Mouse (Mus musculus) inflammation-experienced regulatory T-cells, adult 6 months (primary cell): ENCODE data around the gene Olfr39. TPM values are rescaled to one million over a fixed set of nuclear protein-coding genes. Genes with fewer than 3 reads are reported as not detected.
"Not testable (repeated sequence)": the region's sequence is repeated elsewhere in the genome, so short reads cannot be mapped to it uniquely, and the experiment has no call there.

Experiments
- ATAC-seq: one replicate; pipeline ENCODE4 v1.8.0; 2017
- polyA plus RNA-seq, 3 experiments: library from polyadenylated mRNA; unstranded; fragments of 100-300 nt; shearing (Covaris generic); gene quantifications; one replicate each; pipeline ENCODE4 v1.2.1; 2017

The Olfr39 gene
- polyA plus RNA-seq: not detected

DNA sequence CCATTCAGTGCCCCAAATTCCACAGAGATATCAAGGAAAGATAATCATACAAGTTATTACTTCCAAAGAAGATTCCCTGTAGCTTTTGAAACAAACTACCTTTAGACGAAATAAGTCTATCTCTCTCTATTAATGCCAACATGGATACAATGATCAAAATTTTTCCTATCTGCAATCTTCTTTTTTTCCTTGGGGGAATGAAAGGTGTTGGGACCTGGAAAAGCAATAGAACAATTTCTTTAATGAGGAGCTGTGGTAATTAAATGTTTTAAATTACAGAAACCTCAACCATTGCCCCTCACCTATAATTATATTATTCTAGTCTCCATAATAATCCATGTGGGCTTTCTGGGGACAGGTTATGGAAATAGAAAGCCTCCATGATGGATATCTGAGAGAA, at the start of gene Olfr39:
TSS of gene Olfr39 (plus strand) at position 301 of the 400 bp plus-strand sequence.
- ATAC-seq: no peak

DNA sequence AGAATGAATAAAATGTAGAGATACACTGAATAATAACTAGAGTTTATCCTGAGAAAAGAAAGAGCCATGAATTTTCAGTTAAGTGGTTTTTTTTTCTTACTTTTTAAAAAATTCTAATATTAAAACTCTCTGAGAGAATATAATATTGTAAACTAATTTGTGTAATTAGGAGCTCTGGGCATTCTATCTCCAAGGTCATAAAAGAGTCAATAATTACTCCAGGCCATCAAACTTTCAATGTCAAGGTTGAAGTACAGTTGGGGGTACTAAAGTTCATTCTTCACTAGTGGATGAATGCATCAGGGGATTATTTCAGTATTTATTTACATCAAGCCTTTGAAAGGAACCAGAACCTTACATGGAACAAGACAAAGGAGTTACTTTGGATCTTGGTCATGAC, 45.3 kb upstream of the Olfr39 start, which contains the start of gene Olfr872:
TSS of gene Olfr872 (plus strand) at position 301 of the 400 bp plus-strand sequence.
- no peak for ATAC-seq

- no peak for ATAC-seq
Observed at GRCm38 (mm10) chr9:20237378-20237777, 44.8 kb upstream of the Olfr39 start.

DNA sequence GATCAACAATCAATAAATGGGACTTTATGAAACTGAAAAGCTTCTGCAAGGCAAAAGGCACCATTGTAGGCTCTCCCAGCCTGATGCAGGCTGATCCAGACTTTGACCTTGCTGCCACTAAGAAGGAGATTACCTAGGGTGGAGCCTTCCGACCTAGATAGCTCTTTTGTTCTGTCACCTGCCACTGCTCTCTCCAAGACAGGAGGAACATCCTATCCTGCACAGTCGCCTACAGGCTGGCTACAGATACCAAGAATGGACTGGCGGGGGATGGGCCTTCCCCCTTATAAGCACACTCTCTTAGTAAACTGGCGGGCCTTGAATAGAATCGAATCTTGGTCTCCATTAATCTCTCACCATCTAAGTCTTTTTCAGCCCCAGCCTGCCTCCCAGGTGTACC, 13.4 kb downstream of the Olfr39 start:
- not testable (repeated sequence) for ATAC-seq

DNA sequence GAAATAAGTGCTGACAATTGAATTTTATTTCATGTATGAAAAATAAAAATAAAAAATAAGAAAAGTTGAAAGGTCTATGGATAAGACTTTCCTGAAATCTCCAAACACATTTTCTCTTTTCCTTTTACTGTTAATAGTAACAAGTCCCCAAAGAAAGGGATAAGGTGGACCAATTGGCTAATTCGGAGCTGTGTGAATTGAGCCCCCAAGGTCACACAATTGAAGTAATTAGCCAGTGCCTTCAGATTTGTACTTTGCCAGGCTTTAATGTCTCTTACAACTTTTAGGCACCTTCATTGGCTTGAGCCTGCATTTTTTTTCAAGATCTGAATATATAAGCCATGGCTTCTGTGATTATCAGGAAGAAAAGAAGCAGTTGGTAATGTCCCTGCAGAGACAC, 16.1 kb downstream of the Olfr39 start, which contains the start of gene Olfr873:
TSS of gene Olfr873 (plus strand) at position 301 of the 400 bp plus-strand sequence.
- no peak for ATAC-seq

DNA sequence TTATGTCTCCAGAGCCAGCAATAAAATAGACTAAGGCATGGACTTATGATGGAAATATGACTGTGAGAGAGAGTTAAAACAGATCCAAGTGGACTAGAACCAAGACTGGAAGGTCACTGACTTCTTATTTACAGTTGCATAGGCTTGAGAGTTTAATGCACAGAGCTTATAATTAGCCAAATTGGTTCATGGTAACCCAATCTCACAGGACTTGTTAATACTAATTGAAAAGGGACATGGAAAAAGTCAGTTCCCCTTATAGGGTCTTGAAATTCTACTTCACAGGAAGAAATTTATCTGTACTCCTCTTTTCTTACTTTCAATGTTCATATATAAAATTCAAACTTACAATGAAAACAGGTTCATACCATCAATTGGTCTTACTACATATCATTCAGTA, 53.8 kb downstream of the Olfr39 start, which contains the start of gene Olfr18:
TSS of gene Olfr18 (minus strand) at position 101 of the 400 bp plus-strand sequence.
- no peak for ATAC-seq

Other genes with a start within 250 kb of the Olfr39 start
- not detected for gene Olfr867, start 224.8 kb upstream of the Olfr39 start, polyA plus RNA-seq
- not detected for gene Olfr868, start 183.7 kb upstream of the Olfr39 start, polyA plus RNA-seq
- not detected for gene Olfr869, start 153.3 kb upstream of the Olfr39 start, polyA plus RNA-seq
- gene Olfr870, start 108.3 kb upstream of the Olfr39 start, polyA plus RNA-seq: not detected
- not detected for gene Olfr871, start 70.1 kb upstream of the Olfr39 start, polyA plus RNA-seq
- not detected for gene Olfr872, start 45.2 kb upstream of the Olfr39 start, polyA plus RNA-seq
- not detected for gene Olfr873, start 16.2 kb downstream of the Olfr39 start, polyA plus RNA-seq
- gene Olfr18, start 53.7 kb downstream of the Olfr39 start, polyA plus RNA-seq: not detected
- 10 to 100 TPM; 33.3 to 39.9 (median 36.6) TPM for gene Zfp560, start 102.8 kb downstream of the Olfr39 start, polyA plus RNA-seq
- gene Zfp26, start 177.8 kb downstream of the Olfr39 start, polyA plus RNA-seq: 10 to 100 TPM; 18.3 to 24.2 (median 21.8) TPM
- 10 to 100 TPM; 25.0 to 25.9 (median 25.5) TPM for gene Zfp426, start 210.4 kb downstream of the Olfr39 start, polyA plus RNA-seq
- gene Zfp266, start 239.1 kb downstream of the Olfr39 start, polyA plus RNA-seq: 10 to 100 TPM; 44.4 to 55.8 (median 46.6) TPM